Mouse (Mus musculus) testis, adult 2 months (tissue): ENCODE results near the gene Cdc42ep2.

Experiments
- CTCF ChIP-seq: fragments of 200-500 bp; IDR thresholded peaks from 2 replicates; pipeline ENCODE4 v1.5.1; 2012; ENCODE audit warnings: low read depth, mild to moderate bottlenecking, inconsistent platforms, low read length, moderate library complexity; ENCODE audit not compliant: control insufficient read depth, insufficient read depth, insufficient replicate concordance
- POLR2A ChIP-seq: fragments of 200-500 bp; IDR thresholded peaks from 2 replicates; pipeline ENCODE4 v1.6.1; 2012; ENCODE audit warnings: low read depth, mild to moderate bottlenecking, inconsistent platforms, low read length, moderate library complexity; ENCODE audit not compliant: control insufficient read depth

DNA sequence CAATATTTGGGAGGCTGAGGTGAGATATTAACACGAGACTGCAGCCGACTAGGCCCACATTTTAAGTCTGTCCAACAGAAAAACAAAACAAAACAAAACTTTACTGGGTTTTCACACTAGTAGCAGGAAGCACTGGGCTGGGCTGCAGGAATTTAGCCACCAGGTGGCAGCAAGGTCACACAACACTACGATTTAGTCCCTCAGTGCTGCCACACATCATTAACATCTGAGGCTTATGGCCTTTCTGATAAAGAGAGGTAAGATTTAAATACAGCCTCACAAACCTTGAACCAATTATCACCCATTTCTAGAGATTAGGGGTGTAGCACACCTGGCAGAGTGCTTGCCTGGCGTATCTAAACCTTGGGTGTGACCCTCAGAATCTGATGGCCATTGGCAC lies 40.7 kb upstream of the Cdc42ep2 start:
- TF ChIP-seq CTCF (peak; percentile 60; the same call in 1 of the 2 replicates), POLR2A (no peak)
